Mouse (Mus musculus): ENCODE results near the gene Slc7a14.

DNA sequence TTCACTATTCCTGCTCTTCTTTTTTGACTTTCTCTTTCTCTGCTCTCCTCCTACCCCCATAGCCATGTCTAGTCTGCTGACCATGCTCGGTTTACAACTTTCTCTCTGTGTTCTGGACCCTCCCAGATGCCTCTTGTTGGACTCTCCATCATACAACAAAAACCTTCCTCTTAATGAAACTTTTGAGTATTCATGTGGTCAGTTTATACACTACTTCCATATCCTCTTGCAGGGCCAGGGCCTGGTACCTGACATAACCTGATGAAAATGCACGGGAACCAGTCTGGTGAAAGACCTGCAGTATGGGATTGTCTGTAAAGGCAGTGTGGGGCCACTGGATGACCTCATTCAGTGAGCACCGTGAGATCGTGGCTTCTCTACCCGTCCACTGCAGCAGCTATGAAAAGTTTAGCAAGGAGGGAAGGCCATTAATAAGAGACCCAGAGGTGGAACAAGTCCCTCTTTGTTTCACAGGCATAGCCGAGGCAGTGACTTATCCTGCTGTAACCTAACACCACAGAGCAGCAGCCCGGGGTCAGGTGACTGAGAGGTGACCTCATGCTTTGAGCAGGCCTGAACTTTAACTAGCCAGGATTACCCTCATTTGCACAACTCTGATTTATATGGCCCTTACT, 49.7 kb downstream of the Slc7a14 start:
- TF ChIP-seq POLR2A (IDR thresholded peaks at IDR 0.05; ENCODE audit: borderline replicate concordance, control insufficient read depth, low read depth, low read length) = no peak
- no peak for TF ChIP-seq CTCF (IDR thresholded peaks at IDR 0.05; ENCODE audit: control insufficient read depth, insufficient read depth, low read length)
